ENCODE assay signal across 12 mouse cellular contexts in genomic region chr13:110866713-110867112, GRCm38 (mm10).
DNase-seq lines count a peak whose midpoint lies in the region; ATAC-seq and TF ChIP-seq lines count a peak whose summit lies in the region.
"Had no signal": no experiment of that assay in that cellular context is flagged by ENCODE, and none has a peak within 500 bp of the region (broad histone marks: within the 10 kb centered on the region; RNA-seq: fewer than 3 reads in every experiment).

No protein-coding gene starts in this region.

- H3K9me3 ChIP-seq in kidney, embryonic 15.5 days (replicated peaks) = no peaks in the 10 kb centered on the region
- H3K9me3 ChIP-seq in stomach, postnatal 0 days (ENCODE audit: control insufficient read depth, low read length) = no peaks in the 10 kb centered on the region
- H3K9me3 ChIP-seq: hindbrain, embryonic 10.5 days; liver, embryonic 13.5 days had no signal

- H3K27me3 ChIP-seq in liver, adult 2 months (ENCODE audit: control insufficient read depth, insufficient read depth, low read length) = no peaks in the 10 kb centered on the region
- H3K27me3 ChIP-seq in kidney, embryonic 15.5 days = no peaks in the 10 kb centered on the region
- H3K27me3 ChIP-seq in stomach, postnatal 0 days (ENCODE audit: control insufficient read depth, insufficient read depth, low read length) = no peaks in the 10 kb centered on the region
- H3K27me3 ChIP-seq: liver, embryonic 13.5 days had no signal

- H3K9ac ChIP-seq in liver, adult 2 months (ENCODE audit: low read depth, low read length) = no peak overlapping the region
- no peak overlapping the region for H3K9ac ChIP-seq in kidney, embryonic 15.5 days
- no peak overlapping the region for H3K9ac ChIP-seq in stomach, postnatal 0 days (ENCODE audit: low read length)
- H3K9ac ChIP-seq: liver, embryonic 13.5 days had no signal

- TF ChIP-seq EP300 in stomach, postnatal 0 days (optimal IDR thresholded peaks at IDR 0.05) = no peak

- TF ChIP-seq CTCF in liver, adult 2 months (IDR thresholded peaks at IDR 0.05; ENCODE audit: low read depth, low read length) = no peak
- peak; percentile 73 for TF ChIP-seq CTCF in stomach, postnatal 0 days (IDR thresholded peaks at IDR 0.05; ENCODE audit: low read depth)

- 38% methylated on average over 2 of the region's 2 CpGs for WGBS in liver, adult 2 months
- WGBS in kidney, embryonic 15.5 days = 39% methylated on average over 2 of the region's 2 CpGs
- 44% methylated on average over 2 of the region's 2 CpGs for WGBS in stomach, postnatal 0 days

- no peaks in the 10 kb centered on the region for H3K4me1 ChIP-seq in liver, adult 2 months (ENCODE audit: control insufficient read depth, insufficient read depth, low read length)
- H3K4me1 ChIP-seq in kidney, embryonic 15.5 days = no peaks in the 10 kb centered on the region
- H3K4me1 ChIP-seq in stomach, postnatal 0 days (replicated peaks; ENCODE audit: control insufficient read depth, insufficient read depth) = no peaks in the 10 kb centered on the region
- H3K4me1 ChIP-seq: liver, embryonic 13.5 days had no signal

- H3K4me3 ChIP-seq in liver, adult 2 months (ENCODE audit: insufficient read depth, low read depth, low read length) = no peak overlapping the region
- no peak overlapping the region for H3K4me3 ChIP-seq in kidney, embryonic 15.5 days (replicated peaks)
- no peak overlapping the region for H3K4me3 ChIP-seq in stomach, postnatal 0 days (ENCODE audit: low read depth, low read length)
- H3K4me3 ChIP-seq: erythroblast, embryonic 14.5 days; hindbrain, embryonic 10.5 days; liver, embryonic 13.5 days had no signal

- no peak overlapping the region for H3K4me2 ChIP-seq in kidney, embryonic 15.5 days
- no peak overlapping the region for H3K4me2 ChIP-seq in stomach, postnatal 0 days (replicated peaks; ENCODE audit: low read depth)
- H3K4me2 ChIP-seq: liver, embryonic 13.5 days had no signal

- TF ChIP-seq POLR2A in liver, adult 2 months (IDR thresholded peaks at IDR 0.05; ENCODE audit: extremely low read depth, insufficient read depth, low read length) = no peak

- no peaks in the 10 kb centered on the region for H3K36me3 ChIP-seq in liver, adult 2 months (ENCODE audit: control insufficient read depth, insufficient read depth, low read length)
- no peaks in the 10 kb centered on the region for H3K36me3 ChIP-seq in kidney, embryonic 15.5 days
- H3K36me3 ChIP-seq in stomach, postnatal 0 days (ENCODE audit: control insufficient read depth, insufficient read depth, low read length) = no peaks in the 10 kb centered on the region
- H3K36me3 ChIP-seq: hindbrain, embryonic 10.5 days; liver, embryonic 13.5 days had no signal

- peak; percentile 35 for DNase-seq in embryo, embryonic 10 days (ENCODE audit: low spot score)
- no peak for DNase-seq in embryo, embryonic 9.5 days (ENCODE audit: extremely low spot score)
- DNase-seq in liver, adult 2 months (ENCODE audit: extremely low read depth, low read depth, low spot score) = peak; percentile 12
- no peak for DNase-seq in liver
- peak; percentile 26 for DNase-seq in stomach, postnatal 0 days (ENCODE audit: low spot score)
- no peak for DNase-seq in thymus, postnatal 25 days
- no peak for DNase-seq in thymus, postnatal 14 days
- DNase-seq: liver, embryonic 13.5 days had no signal

- no peak overlapping the region for H3K27ac ChIP-seq in liver, adult 2 months (replicated peaks; ENCODE audit: insufficient read depth, low read depth, low read length)
- no peak overlapping the region for H3K27ac ChIP-seq in kidney, embryonic 15.5 days
- H3K27ac ChIP-seq in stomach, postnatal 0 days (replicated peaks) = no peak overlapping the region
- H3K27ac ChIP-seq: hindbrain, embryonic 10.5 days; liver, embryonic 13.5 days had no signal

- ATAC-seq in kidney, embryonic 15.5 days (replicated peaks; ENCODE audit: low FRiP score) = peak; percentile 64; the same call in 1 of the 2 replicates
- ATAC-seq in stomach, postnatal 0 days (ENCODE audit: low FRiP score, low TSS enrichment) = peak; percentile 81
- ATAC-seq: CD4-positive, CD25-positive, alpha-beta regulatory T cell, adult 4 months had no signal

- no peaks in the 10 kb centered on the region for H3K79me2 ChIP-seq in liver, adult 2 months (ENCODE audit: control insufficient read depth, insufficient read depth, low read length)

Comparison
In these comparisons a context has a peak if more than half of its experiments do, and no peak if none do; other contexts are left out.
1. DNase-seq: peak in embryo, embryonic 10 days (single experiment), liver, adult 2 months (single experiment) and stomach, postnatal 0 days (single experiment); none in embryo, embryonic 9.5 days (single experiment), liver (single experiment), thymus, postnatal 25 days (single experiment) and thymus, postnatal 14 days (single experiment).